Mouse (Mus musculus) kidney, embryonic 14.5 days (tissue): ENCODE measurements around the gene Mtus2. TPM values are rescaled to one million over a fixed set of nuclear protein-coding genes. Genes with fewer than 3 reads are reported as not detected.

Experiments
- ATAC-seq: fragments of 200-750 bp; cut with Nextera tagmentation; 2 replicates; pipeline ENCODE4 v1.8.0; 2017; ENCODE audit warnings: moderate number of reproducible peaks, mild to moderate bottlenecking, moderate TSS enrichment, moderate library complexity; ENCODE audit not compliant: low FRiP score, low TSS enrichment
- H3K27ac ChIP-seq: fragments of 300-500 bp; sonication (generic); 2 replicates; pipeline ENCODE4 v1.5.1; 2014; ENCODE audit warnings: low read depth, mild to moderate bottlenecking, low read length, moderate library complexity, mixed read lengths
- H3K27me3 ChIP-seq: fragments of 300-500 bp; sonication (generic); 2 replicates; pipeline ENCODE4 v1.6.1; 2014; ENCODE audit warnings: mild to moderate bottlenecking, low read length; ENCODE audit not compliant: control insufficient read depth, insufficient read depth
- H3K36me3 ChIP-seq: fragments of 300-500 bp; sonication (generic); 2 replicates; pipeline ENCODE4 v1.6.1; 2014; ENCODE audit warnings: low read length, mixed read lengths; ENCODE audit not compliant: control insufficient read depth, insufficient read depth
- H3K4me1 ChIP-seq: fragments of 300-500 bp; sonication (generic); 2 replicates; pipeline ENCODE4 v1.6.1; 2014; ENCODE audit warnings: low read length, mixed read lengths; ENCODE audit not compliant: control insufficient read depth, insufficient read depth
- H3K4me2 ChIP-seq: fragments of 300-500 bp; sonication (generic); replicated peaks from 2 replicates; pipeline ENCODE4 v1.6.1; 2014; ENCODE audit warnings: low read depth, mild to moderate bottlenecking, low read length
- H3K4me3 ChIP-seq: fragments of 300-500 bp; sonication (generic); 2 replicates; pipeline ENCODE4 v1.5.1; 2014; ENCODE audit warnings: mild to moderate bottlenecking, low read length
- H3K9ac ChIP-seq: fragments of 300-500 bp; sonication (generic); 2 replicates; pipeline ENCODE4 v1.6.1; 2014; ENCODE audit warnings: low read depth, mild to moderate bottlenecking, low read length, moderate library complexity
- H3K9me3 ChIP-seq: fragments of 300-500 bp; sonication (generic); 2 replicates; pipeline ENCODE4 v1.6.1; 2016; ENCODE audit warnings: low read length; ENCODE audit not compliant: control insufficient read depth
- WGBS: fragments of 180-500 bp; shearing (Covaris S2); extraction: QIAGEN DNeasy Blood & Tissue Kit; methylation state at CpG from one replicate; pipeline ENCODE4 v1.1.7; 2014; 5-methylcytosine and 5-hydroxymethylcytosine counted together
- polyA plus RNA-seq: library from polyadenylated mRNA; unstranded; fragments of >200 nt; fragmentation: Nextera tagmentation; extraction: Ambion mirVana; gene quantifications from 2 replicates; pipeline ENCODE4 v1.2.1, GENCODE M21; 2014

Gene Mtus2
- polyA plus RNA-seq, 1 experiment from 2014 or later, result 2.3 TPM

DNA sequence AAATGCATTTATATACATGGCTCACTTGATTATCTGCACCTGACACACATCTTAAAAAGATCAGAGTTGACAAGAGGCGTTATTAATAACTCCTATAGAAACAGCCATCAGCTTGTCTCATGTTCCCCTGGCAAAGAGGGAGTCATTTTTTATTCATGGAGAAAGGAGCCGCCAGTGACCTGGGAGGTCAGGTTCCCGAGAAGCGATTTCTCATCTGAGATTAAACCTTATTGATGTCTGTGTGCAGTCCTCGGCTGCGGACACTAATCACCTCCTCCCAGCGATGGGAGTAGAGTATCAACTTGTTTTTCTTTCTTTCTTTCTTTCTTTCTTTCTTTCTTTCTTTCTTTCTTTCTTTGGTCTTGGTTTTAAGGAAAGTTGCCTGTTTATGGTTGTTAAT, 150.8 kb downstream of the Mtus2 start:
- no peak for ATAC-seq

DNA sequence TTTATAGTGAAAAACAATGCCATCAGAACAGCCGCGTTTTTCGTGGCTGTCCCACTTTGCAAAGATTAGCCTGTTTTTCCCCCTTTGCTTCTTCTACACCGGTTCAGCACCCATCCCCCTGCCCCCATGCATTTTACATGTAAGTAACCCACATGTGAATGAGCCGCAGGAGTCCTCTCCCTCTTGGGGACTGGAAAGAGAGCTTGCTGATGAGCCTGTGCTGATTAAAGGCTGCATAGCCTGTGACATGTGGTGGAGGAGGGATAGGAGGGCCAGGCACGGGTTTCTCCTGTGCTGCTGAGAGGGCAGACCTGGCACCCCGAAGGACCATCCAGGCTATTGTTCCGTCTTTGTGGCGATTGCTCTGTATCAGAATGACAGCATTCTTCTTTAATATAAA, 151.2 kb downstream of the Mtus2 start:
- 44% methylated on average over 9 of the region's 9 CpGs for WGBS
- Histone ChIP-seq H3K4me2 (no peak overlapping the region), H3K36me3 (no peaks in the 10 kb centered on the region)

More for the DNA sequence above, 150.8 kb downstream of the Mtus2 start:
- H3K4me2 ChIP-seq, result no peak overlapping the region
- H3K4me3 ChIP-seq, result no peak overlapping the region
- no peak overlapping the region for H3K9ac ChIP-seq
- no peaks in the 10 kb centered on the region for H3K36me3 ChIP-seq
- WGBS, result 27% methylated on average over 7 of the region's 7 CpGs
- H3K4me1 ChIP-seq, result no peaks in the 10 kb centered on the region
- H3K27me3 ChIP-seq, result no peaks in the 10 kb centered on the region
- H3K9me3 ChIP-seq, result no peaks in the 10 kb centered on the region
- H3K27ac ChIP-seq, result no peak overlapping the region

GRCm38 (mm10) chr5:148115207-148115817, 158.2 kb downstream of the Mtus2 start:
- no peak for ATAC-seq
- 70% methylated on average over 15 of the region's 15 CpGs for WGBS
- H3K4me1 ChIP-seq, result no peaks in the 10 kb centered on the region
- H3K9ac ChIP-seq, result no peak overlapping the region
- no peaks in the 10 kb centered on the region for H3K36me3 ChIP-seq
- H3K4me2 ChIP-seq, result no peak overlapping the region
- no peak overlapping the region for H3K4me3 ChIP-seq
- no peaks in the 10 kb centered on the region for H3K27me3 ChIP-seq
- H3K27ac ChIP-seq, result no peak overlapping the region
- no peaks in the 10 kb centered on the region for H3K9me3 ChIP-seq

More for the DNA sequence above, 151.2 kb downstream of the Mtus2 start:
- H3K4me1 ChIP-seq, result no peaks in the 10 kb centered on the region
- no peak overlapping the region for H3K4me3 ChIP-seq
- H3K9me3 ChIP-seq, result no peaks in the 10 kb centered on the region
- no peak for ATAC-seq
- H3K9ac ChIP-seq, result no peak overlapping the region
- no peaks in the 10 kb centered on the region for H3K27me3 ChIP-seq
- H3K27ac ChIP-seq, result no peak overlapping the region

DNA sequence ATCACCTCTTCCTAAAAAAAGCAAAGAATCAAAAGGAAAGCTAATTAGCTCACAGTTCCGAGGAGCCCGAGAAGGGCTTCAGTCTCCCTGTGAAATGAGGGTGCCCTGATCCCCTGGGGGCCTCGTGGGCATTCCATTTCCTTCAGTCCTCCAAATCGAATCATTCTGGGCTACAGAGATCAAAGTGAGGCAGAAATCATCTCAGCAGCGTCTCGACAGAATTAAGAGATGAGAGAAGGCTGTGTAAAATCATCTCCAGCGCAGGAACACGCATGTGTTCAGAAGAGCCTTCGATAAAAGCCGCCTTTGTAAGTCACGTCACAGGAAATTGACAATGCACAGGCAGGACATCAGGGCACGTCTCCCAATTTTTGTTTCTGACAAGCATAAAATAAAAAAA, 167.2 kb downstream of the Mtus2 start:
- H3K4me1 ChIP-seq, result no peaks in the 10 kb centered on the region
- H3K4me2 ChIP-seq, result no peak overlapping the region
- H3K9ac ChIP-seq, result no peak overlapping the region
- no peaks in the 10 kb centered on the region for H3K27me3 ChIP-seq
- no peaks in the 10 kb centered on the region for H3K9me3 ChIP-seq
- no peak overlapping the region for H3K4me3 ChIP-seq
- WGBS, result 80% methylated on average over 12 of the region's 12 CpGs
- H3K36me3 ChIP-seq, result no peaks in the 10 kb centered on the region
- no peak for ATAC-seq
- no peak overlapping the region for H3K27ac ChIP-seq

GRCm38 (mm10) chr5:148130691-148131457, 173.8 kb downstream of the Mtus2 start:
- no peaks in the 10 kb centered on the region for H3K27me3 ChIP-seq
- no peaks in the 10 kb centered on the region for H3K9me3 ChIP-seq
- 67% methylated on average over 8 of the region's 8 CpGs for WGBS
- H3K4me1 ChIP-seq, result no peaks in the 10 kb centered on the region
- ATAC-seq, result no peak
- no peak overlapping the region for H3K27ac ChIP-seq
- no peaks in the 10 kb centered on the region for H3K36me3 ChIP-seq
- H3K9ac ChIP-seq, result no peak overlapping the region
- H3K4me2 ChIP-seq, result no peak overlapping the region
- H3K4me3 ChIP-seq, result no peak overlapping the region

DNA sequence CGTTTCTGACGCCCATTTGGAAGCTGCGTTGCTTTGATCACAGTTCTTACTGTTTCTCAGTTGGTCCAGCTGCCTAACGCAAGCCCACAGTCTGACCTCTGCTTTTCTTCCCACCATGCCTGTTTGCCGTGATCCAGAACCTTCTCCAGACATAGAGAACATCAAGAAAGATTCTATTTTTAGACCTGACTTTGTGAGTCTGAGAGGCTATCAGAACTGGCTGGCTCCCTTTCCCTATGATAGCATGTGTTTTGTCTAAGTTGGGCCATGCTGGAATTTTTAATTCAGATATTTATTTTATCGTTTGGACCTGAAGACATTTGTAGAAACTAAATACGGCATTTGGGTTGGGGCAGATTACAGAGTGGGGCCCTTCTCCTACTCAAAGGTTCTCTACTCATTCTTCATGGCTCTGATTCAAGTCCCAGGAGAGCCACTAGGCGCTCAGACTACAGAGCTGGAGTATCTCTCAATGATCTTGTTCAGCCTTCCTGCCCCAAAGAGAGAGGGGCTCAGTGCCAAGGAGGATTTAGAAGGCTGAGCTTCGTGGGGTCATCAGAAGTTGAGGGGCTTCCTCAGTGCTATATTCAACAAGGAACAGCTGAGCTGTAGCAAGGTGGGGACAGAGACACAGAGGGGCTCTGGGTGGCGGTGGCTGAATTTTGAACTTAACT, 174.5 kb downstream of the Mtus2 start:
- H3K27ac ChIP-seq, result no peak overlapping the region
- no peaks in the 10 kb centered on the region for H3K9me3 ChIP-seq
- ATAC-seq, result no peak
- no peak overlapping the region for H3K4me3 ChIP-seq
- no peaks in the 10 kb centered on the region for H3K36me3 ChIP-seq
- WGBS, result 78% methylated on average over 10 of the region's 10 CpGs
- H3K9ac ChIP-seq, result no peak overlapping the region
- H3K4me1 ChIP-seq, result no peaks in the 10 kb centered on the region
- no peaks in the 10 kb centered on the region for H3K27me3 ChIP-seq
- H3K4me2 ChIP-seq, result no peak overlapping the region

DNA sequence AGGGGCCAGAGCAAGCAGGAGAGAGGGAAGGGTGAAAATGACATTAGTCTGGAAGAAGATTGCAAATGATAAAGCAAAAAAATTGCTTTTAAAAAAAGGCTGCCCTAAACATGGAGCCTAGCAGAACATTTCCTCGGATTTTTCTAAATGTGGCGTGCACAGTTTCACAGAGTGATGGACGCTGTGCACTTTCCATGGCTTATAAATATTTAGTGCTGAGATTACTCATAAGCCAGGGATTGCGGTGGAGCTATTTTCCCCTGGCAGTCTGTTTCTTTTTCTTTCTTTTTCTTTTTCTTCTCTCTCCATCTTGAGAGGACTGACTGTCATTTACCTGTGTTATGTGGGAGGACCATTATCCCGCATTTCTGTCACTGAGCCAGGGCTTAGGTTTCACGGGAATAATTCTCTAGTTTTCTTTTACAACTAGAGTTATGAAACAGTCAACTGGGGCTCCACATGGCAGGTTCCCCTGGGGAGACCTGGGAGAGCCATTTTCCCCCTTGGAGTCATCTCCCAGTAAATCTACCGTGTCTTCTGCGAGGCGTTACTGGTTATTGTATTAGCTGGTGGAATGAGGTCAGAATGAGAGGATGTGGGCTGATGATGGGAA, 176.4 kb downstream of the Mtus2 start:
- H3K27ac ChIP-seq, result no peak overlapping the region
- no peaks in the 10 kb centered on the region for H3K36me3 ChIP-seq
- H3K9me3 ChIP-seq, result no peaks in the 10 kb centered on the region
- no peaks in the 10 kb centered on the region for H3K4me1 ChIP-seq
- no peak overlapping the region for H3K4me2 ChIP-seq
- WGBS, result 68% methylated on average over 9 of the region's 9 CpGs
- H3K4me3 ChIP-seq, result no peak overlapping the region
- no peaks in the 10 kb centered on the region for H3K27me3 ChIP-seq
- ATAC-seq, result no peak
- H3K9ac ChIP-seq, result no peak overlapping the region

GRCm38 (mm10) chr5:148141662-148142061, 184.5 kb downstream of the Mtus2 start:
- Histone ChIP-seq H3K9me3 (0 out of 2 replicates have a peak, but pooled peaks cover 2% of the 10 kb centered on the region), H3K27me3 (no peaks in the 10 kb centered on the region)

More at GRCm38 (mm10) chr5:148141662-148142061, 184.5 kb downstream of the Mtus2 start:
- Histone ChIP-seq H3K9ac (no peak overlapping the region), H3K36me3 (no peaks in the 10 kb centered on the region), H3K4me2 (no peak overlapping the region), H3K4me3 (no peak overlapping the region), H3K4me1 (no peaks in the 10 kb centered on the region), H3K27ac (no peak overlapping the region)
- ATAC-seq, result no peak
- 89% methylated on average over 3 of the region's 3 CpGs for WGBS
